Mouse (Mus musculus) left cerebral cortex, adult 2 months (tissue): ENCODE measurements around the gene Ubap2. TPM values are rescaled to one million over a fixed set of nuclear protein-coding genes. Genes with fewer than 3 reads are reported as not detected.

Experiments used
- DNase-seq, 2 experiments: peaks; one replicate each; pipeline ENCODE4 v3.0.0; 2021 to 2022; ENCODE audit warnings: low spot score in 2 of 2, mixed read lengths in 1 of 2; ENCODE audit errors: extremely low spot score in 1 of 2
- H3K27ac ChIP-seq: fragments of 200-600 bp; 2 replicates; pipeline ENCODE4 v1.8.1; 2022
- H3K4me3 ChIP-seq: fragments of 200-600 bp; 2 replicates; pipeline ENCODE4 v1.8.1; 2022
- CTCF ChIP-seq: fragments of 200-600 bp; IDR thresholded peaks from 2 replicates; pipeline ENCODE4 v1.8.1; 2022; ENCODE audit warnings: antibody characterized with exemption, mild to moderate bottlenecking, moderate library complexity
- intact Hi-C: fragments of 180-260 bp; cut with DNase I; formaldehyde crosslinking; loops from one replicate; pipeline ENCODE4 v1.15.1; 2025
- total RNA-seq, 2 experiments: library from RNA; stranded (reverse); gene quantifications; 2 replicates each; pipeline ENCODE4 v1.2.3; 2021

Gene Ubap2
- total RNA-seq, 2 experiments from 2014 or later, result 39.4 to 42.2 TPM

GRCm38 (mm10) chr4:41257752-41258151 lies 17.2 kb downstream of the Ubap2 start:
- intact Hi-C loops, result no loop called here
- DNase-seq, result no peak
- Histone ChIP-seq H3K27ac (no peak overlapping the region), H3K4me3 (no peak overlapping the region)
- TF ChIP-seq CTCF, result no peak

DNA sequence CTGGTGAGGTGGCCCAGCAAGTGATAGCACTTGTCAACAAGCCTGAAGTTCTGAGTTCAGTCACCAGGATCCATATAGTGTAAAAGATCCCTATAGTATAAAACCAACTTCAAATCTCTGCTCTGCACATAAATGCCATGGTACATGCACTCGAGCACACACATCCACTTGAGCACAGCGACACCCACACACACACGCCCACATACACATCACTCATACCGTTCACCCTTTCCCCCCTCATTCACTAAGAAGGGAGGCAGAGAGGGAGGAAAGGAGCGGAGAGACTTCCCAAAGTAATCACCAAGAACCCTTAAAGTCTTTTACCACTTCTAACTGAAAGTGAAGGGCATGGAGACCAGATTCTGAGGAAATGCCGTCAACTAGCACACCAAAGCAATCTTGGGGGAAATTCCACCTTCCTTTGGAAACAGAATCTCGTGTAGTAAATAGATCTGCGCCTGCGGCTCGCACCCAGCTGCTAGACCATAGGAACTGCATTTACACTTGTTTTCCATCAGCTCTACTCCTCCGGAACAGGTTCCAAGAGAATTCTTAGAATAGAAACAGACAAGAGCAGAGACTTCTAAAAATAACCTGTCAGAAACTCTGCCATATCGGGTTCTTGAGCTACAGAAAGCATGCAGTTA lies 19.3 kb downstream of the Ubap2 start:
- Histone ChIP-seq H3K27ac (no peak overlapping the region), H3K4me3 (no peak overlapping the region)
- TF ChIP-seq CTCF, result no peak
- DNase-seq, result peak; percentile 18 to 24
- intact Hi-C loops, result no loop called here

DNA sequence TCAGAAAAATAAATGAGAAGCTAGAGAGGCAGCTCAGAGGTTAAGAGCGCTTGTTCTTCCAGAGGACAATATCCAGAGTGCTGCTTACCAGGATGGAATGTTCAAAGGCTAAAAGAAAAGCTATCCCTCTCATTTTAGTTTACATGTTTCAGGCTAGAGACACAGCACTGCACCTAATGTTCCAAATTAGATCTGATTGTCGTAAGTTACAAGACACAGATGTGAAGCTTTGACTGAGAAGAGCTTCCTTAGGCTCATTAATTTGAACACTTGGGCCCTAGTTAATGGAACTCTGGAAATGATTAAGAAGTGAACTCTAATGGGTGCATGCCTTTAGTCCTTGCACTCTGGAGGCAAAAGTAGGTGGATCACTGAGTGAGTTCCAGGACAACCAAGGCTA lies 21.2 kb downstream of the Ubap2 start:
- no peak for DNase-seq
- Histone ChIP-seq H3K27ac (no peak overlapping the region), H3K4me3 (no peak overlapping the region)
- TF ChIP-seq CTCF, result no peak
- intact Hi-C loops, result no loop called here

GRCm38 (mm10) chr4:41245408-41245807 lies 29.5 kb downstream of the Ubap2 start:
- DNase-seq, result no peak
- H3K4me3 ChIP-seq, result no peak overlapping the region

DNA sequence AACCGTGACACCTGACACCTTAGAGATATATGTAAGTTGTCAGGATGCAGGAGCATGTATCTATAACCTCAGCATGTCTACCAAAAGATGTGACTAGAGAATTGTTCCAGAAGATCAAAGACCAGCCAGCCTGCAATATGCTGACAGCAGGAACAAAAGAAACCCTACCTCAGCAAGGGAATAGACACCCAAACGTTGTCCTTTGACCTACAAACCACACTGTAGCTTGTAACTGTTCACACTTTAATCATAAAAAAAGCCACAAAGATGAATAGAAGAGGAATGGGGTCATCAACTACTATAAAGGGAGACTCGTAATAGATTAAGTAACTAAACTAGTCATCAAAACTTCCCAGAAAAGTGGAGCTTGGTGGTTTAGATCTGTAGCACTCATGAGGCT lies 34.0 kb downstream of the Ubap2 start:
- no peak for DNase-seq
- Histone ChIP-seq H3K4me3 (no peak overlapping the region), H3K27ac (no peak overlapping the region)
- no peak for TF ChIP-seq CTCF
- intact Hi-C loops, result no loop called here

More at GRCm38 (mm10) chr4:41245408-41245807, 29.5 kb downstream of the Ubap2 start:
- no peak overlapping the region for H3K27ac ChIP-seq
- peak; percentile 38 for TF ChIP-seq CTCF
- intact Hi-C loops, result no loop called here

- H3K4me3 ChIP-seq, result no peak overlapping the region
- no peak for TF ChIP-seq CTCF
- no peak overlapping the region for H3K27ac ChIP-seq
- intact Hi-C loops, result no loop called here
- no peak for DNase-seq
Measured at GRCm38 (mm10) chr4:41235621-41236020, 39.3 kb downstream of the Ubap2 start.

- intact Hi-C loops, result loop anchor here (2.0 to 5.0 kb wide), 3 partner anchors 61 to 174 kb away; no protein-coding TSS in a partner anchor
- no peak overlapping the region for H3K4me3 ChIP-seq
- DNase-seq, result peak; percentile 34 to 37
- no peak overlapping the region for H3K27ac ChIP-seq
- peak; percentile 81 for TF ChIP-seq CTCF
Measured at GRCm38 (mm10) chr4:41226351-41226750, 48.6 kb downstream of the Ubap2 start.

DNA sequence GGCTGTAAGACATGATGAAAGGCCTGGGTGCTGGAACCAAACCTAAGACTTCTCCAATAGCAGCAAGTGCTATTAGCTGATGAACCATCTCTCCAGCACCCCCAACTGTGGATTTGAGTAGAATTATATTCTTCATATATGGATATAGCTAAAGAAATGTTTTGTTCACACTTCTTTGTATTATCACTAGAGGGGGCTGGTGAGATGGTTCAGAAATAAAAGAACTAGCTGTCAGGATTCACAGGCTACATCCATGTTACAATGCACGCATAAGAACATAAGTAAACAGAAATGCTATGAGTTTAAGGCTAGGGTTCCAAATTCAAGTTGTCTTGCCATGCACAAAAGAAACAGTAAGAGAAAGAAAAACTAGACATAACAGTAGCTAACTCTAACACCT lies 49.5 kb downstream of the Ubap2 start:
- DNase-seq, result no peak
- Histone ChIP-seq H3K27ac (no peak overlapping the region), H3K4me3 (no peak overlapping the region)
- intact Hi-C loops, result loop anchor here (5.0 kb wide), 2 partner anchors 62 to 173 kb away; no protein-coding TSS in a partner anchor
- peak; percentile 53 for TF ChIP-seq CTCF

DNA sequence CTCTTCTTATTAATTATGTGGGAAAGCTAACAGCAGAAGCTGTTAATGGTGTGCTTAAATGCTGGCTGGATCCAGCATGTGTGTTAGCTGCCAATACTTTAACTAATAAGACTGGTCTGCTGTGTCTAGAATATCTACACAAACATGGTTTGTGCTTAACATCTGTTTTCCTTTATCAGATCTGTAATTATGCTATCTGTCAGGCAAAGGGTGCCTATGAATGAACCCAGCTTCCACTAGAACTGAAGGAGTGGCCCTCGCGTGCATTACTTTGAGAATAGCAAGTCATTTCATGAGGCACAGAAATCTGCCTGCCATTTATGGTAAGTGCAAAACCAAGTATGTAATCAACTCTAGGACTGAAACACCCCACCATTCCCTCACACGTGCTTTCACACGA lies 66.9 kb downstream of the Ubap2 start:
- no peak overlapping the region for H3K27ac ChIP-seq
- H3K4me3 ChIP-seq, result no peak overlapping the region
- TF ChIP-seq CTCF, result no peak
- intact Hi-C loops, result no loop called here
- no peak for DNase-seq

DNA sequence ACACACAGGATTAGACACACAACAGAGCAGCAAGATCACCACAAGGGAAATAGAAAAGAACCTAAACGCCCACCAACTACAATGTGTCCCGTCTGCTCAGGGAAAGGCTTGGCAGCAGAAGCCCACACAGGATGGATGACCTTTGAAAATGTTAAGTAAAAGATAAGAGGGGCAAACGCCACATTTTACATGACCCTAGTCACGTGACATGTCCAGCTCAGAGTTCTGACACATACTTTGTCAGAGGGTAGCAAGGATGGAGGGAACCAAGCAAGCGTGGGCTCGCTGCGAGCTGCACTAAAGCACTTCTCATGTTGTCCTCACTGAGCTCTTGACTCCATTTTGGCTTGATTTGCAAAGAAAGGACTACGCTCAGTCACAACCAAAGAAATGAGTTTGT lies 69.2 kb downstream of the Ubap2 start:
- intact Hi-C loops, result no loop called here
- no peak for TF ChIP-seq CTCF
- Histone ChIP-seq H3K4me3 (no peak overlapping the region), H3K27ac (no peak overlapping the region)
- DNase-seq, result no peak

DNA sequence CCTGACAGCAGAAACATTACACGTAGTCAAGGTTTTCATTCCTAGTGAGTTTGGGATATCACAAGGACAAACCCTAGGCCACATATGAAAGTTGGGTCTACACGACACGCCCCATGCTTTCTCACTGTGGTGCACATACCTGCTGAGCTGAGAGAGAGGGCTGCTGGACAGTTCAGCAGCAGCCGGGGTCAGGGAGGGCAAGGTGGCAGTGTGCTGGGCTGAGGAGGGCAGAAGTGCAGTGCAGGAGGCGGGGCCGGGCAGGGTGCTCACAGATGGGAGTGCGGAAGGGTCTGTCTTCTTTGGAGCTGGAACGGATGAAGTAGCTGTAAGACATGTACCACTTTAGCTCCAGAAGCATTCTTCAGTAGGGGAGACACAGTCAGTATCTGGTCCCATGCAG lies 72.8 kb downstream of the Ubap2 start:
- no peak for DNase-seq
- no peak for TF ChIP-seq CTCF
- intact Hi-C loops, result no loop called here
- no peak overlapping the region for H3K4me3 ChIP-seq
- no peak overlapping the region for H3K27ac ChIP-seq

DNA sequence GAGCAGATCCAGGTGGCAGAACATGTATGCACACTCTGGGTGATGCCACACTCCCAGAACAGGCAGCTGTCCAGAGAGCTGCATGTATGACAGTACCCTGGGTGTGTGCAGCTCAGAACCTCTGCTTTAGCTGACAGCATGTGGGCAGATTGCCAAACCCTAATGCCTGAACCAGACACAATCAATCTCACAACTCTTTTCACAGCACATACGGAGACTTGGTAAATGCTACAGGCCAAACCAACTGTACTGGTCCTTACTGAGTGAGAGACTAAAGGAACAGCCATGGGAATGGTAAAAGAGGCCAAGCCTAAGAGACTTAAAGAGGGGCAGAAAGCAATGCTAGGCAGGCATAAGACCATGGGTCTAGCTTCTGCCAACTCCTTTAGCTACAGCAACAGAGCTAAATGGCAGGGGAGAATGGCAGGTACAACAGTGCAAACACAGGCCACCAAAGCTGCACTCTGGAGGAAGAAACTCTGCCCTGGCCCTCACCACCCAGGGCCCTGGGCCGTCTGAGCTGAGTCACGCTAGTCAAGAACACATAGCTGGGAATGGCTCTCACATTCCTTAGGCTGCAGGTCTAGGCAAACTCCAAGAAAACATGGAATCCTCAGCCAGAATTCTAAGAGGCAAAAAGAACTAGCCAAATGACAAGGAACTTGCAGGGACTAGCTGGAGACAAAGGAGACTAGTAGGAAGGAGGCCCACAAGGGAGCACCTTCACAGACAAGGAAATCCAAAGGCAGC lies 77.9 kb downstream of the Ubap2 start:
- no peak for TF ChIP-seq CTCF
- DNase-seq, result no peak
- Histone ChIP-seq H3K4me3 (no peak overlapping the region), H3K27ac (no peak overlapping the region)
- intact Hi-C loops, result no loop called here

DNA sequence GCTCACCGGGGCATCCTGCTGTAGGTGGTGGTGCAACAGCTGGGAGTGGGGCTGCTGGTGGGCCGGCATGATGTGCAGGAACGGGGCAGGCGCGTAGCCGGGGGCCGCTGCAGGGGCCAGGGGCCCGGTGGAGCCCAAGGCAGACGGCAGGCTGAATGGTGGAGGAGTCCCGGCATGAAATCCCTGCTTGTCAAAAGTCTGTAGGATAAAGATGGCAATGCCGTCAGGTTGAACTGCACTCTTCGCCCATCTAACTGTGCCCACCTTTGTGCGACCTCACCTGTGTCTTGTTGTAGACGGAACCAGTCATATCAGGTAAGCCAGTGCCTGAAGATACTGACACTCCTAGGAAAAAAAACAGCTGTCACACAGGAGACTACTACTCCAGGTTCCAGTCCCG lies 79.6 kb downstream of the Ubap2 start:
- intact Hi-C loops, result no loop called here
- no peak overlapping the region for H3K4me3 ChIP-seq
- TF ChIP-seq CTCF, result no peak
- no peak overlapping the region for H3K27ac ChIP-seq
- no peak for DNase-seq
